Mouse (Mus musculus): ENCODE measurements around the gene Pbsn.
A peak's percentile ranks its signal among the peaks of the same experiment; 100 is the strongest.
"Not testable (repeated sequence)": the region's sequence is repeated elsewhere in the genome, so short reads cannot be mapped to it uniquely, and the experiment has no call there.

Pbsn gene

GRCm38 (mm10) chrX:77853523-77853922 is at the start of gene Pbsn:
Pbsn (minus strand) TSS chrX:77853623.
- DNase-seq, result no peak

- DNase-seq, result not testable (repeated sequence)
Observed at GRCm38 (mm10) chrX:77880033-77880432, 26.6 kb upstream of the Pbsn start.

- not testable (repeated sequence) for DNase-seq
Observed at GRCm38 (mm10) chrX:77864458-77864857, 11.0 kb upstream of the Pbsn start, which contains the start of gene Gm14744. Gm14744 (plus strand) TSS chrX:77864758.

- DNase-seq, result no peak
Observed at GRCm38 (mm10) chrX:77812031-77812430, 41.4 kb downstream of the Pbsn start.

- peak; percentile 33 for DNase-seq
Observed at GRCm38 (mm10) chrX:77810608-77811206, 42.7 kb downstream of the Pbsn start.

- DNase-seq, result no peak
Observed at GRCm38 (mm10) chrX:77808602-77809001, 44.8 kb downstream of the Pbsn start.

GRCm38 (mm10) chrX:77802293-77802692 is 51.1 kb downstream of the Pbsn start:
- no peak for DNase-seq

- DNase-seq, result no peak
Observed at GRCm38 (mm10) chrX:77801543-77801942, 51.9 kb downstream of the Pbsn start.

- no peak for DNase-seq
Observed at GRCm38 (mm10) chrX:77799554-77799953, 53.9 kb downstream of the Pbsn start.

- no peak for DNase-seq
Observed at GRCm38 (mm10) chrX:77797801-77798200, 55.6 kb downstream of the Pbsn start.

- DNase-seq, result no peak
Observed at GRCm38 (mm10) chrX:77796916-77797315, 56.5 kb downstream of the Pbsn start.

GRCm38 (mm10) chrX:77796238-77796835 is 57.1 kb downstream of the Pbsn start, which contains the start of gene Prkx:
Prkx (minus strand) TSS chrX:77796278.
- DNase-seq, result no peak

- DNase-seq, result peak; percentile 84
Observed at GRCm38 (mm10) chrX:77795858-77796174, 57.6 kb downstream of the Pbsn start.

- peak; percentile 37 for DNase-seq
Observed at GRCm38 (mm10) chrX:77794962-77795857, 58.2 kb downstream of the Pbsn start.

GRCm38 (mm10) chrX:77788675-77789074 is 64.7 kb downstream of the Pbsn start:
- no peak for DNase-seq
